Mouse (Mus musculus) ovary, adult 2 months (tissue): ENCODE data around the gene Dvl2. TPM values are rescaled to one million over a fixed set of nuclear protein-coding genes. Genes with fewer than 3 reads are reported as not detected.

ENCODE experiments used
- polyA plus RNA-seq: library from polyadenylated mRNA; depleted of rRNA; stranded (reverse); fragments of >200 nt; gene quantifications from 2 replicates; pipeline ENCODE4 v1.2.3, GENCODE M21; 2012; rRNA removed

Dvl2 gene
- polyA plus RNA-seq = 30.5 and 32.6 TPM in 2 replicates

DNA sequence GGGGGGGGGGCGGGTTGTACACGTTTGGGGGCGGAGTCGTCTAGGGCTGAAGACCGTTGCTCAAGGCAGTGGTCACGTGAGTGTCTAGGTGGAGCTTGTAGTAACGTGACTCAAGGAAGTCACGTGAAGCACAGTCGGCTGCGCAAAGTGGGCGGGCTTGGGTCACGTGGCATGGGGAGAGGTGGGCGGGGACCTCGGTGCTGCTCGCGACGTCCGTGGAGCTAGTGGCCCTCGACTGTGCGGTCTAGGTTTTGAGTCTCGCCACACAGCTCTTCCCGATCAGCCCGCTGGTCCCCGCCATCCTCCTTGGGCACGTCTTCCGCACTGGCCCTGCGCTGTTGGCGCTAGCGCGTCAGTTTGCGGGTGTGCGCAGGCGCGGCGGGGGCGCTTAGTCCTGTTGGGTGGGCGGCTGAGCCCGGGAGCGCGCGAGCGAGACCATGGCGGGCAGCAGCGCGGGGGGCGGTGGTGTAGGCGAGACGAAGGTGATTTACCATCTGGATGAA lies at the start of gene Dvl2:
TSS of gene Dvl2 (plus strand) at position 200 of the 503 bp plus-strand sequence.

GRCm38 (mm10) chr11:69964650-69965270 lies 35.6 kb upstream of the Dvl2 start, which contains the start of gene Cldn7:
Gene Cldn7, plus strand, starts transcription at chr11:69964779.

GRCm38 (mm10) chr11:69981141-69981762 lies 19.1 kb upstream of the Dvl2 start, which contains the start of gene Ctdnep1:
Gene Ctdnep1, plus strand, starts transcription at chr11:69981156.

DNA sequence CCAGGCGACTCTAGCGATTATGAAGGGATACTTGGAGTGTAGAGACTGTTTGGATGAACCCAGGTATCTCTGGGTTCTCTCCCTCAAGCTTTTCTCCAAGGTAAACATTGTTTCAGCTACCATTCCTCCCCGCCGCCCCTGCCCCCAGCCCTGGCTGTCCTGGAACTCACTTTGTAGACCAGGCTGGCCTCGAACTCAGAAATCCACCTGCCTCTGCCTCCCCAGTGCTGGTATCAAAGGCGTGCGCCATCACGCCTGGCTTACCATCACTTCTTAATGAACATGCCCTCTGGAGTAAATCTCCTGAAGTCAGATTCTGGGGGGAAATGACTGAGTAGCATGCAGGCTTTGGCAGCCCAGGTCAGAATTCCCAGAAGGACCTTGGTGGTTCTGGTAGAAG lies 18.2 kb upstream of the Dvl2 start, which contains the start of gene Elp5:
TSS of gene Elp5 (minus strand) at position 293 of the 400 bp plus-strand sequence.

DNA sequence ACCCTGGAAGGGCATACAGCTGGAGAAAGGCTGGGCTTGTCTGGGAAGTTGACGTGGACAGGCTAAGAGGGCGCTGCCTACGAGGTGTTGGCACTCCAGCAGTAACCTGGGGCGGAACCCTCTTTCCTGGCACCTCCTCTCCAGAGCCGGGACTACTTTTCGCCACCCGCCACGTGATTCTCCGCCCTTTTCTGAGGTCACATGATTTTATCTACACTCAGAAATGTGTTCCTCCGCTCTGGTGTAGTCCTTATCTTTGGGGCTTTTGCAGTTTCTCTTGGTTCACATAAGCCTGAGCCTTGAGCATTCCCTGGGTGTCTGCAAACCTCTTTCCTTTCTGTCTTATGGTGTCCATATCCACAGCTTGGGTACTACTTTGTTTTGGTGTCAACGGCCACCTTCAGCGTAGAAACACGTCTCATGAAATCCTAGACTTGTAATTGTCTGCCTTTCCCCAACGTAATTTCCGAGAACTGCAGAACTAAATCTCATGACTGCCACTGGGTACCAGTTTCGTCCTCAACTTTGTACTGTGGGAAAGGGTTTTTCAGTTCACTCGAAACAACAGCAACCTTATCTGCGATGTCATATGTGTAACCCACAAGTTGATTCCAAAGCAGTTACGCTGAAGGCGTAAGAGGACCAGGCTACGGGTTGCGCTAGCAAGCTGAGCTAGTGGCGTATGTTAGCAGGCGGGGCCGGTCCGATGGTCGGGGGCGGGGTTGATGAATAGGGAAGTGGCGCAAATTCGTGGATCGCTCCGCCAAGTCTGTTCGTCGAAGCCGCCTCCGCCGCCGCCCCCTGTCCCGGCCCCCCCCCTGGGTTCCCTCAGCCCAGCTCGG lies 9.3 kb upstream of the Dvl2 start, which contains the start of gene Gabarap:
TSS of gene Gabarap (plus strand) at position 294 of the 842 bp plus-strand sequence.

GRCm38 (mm10) chr11:69995391-69995960 lies 4.9 kb upstream of the Dvl2 start, which contains the start of gene Phf23:
Gene Phf23, plus strand, starts transcription at chr11:69995777.

GRCm38 (mm10) chr11:70014880-70015558 lies 14.6 kb downstream of the Dvl2 start, which contains the start of gene Acadvl:
Gene Acadvl, minus strand, starts transcription at chr11:70015411.

GRCm38 (mm10) chr11:70016669-70017068 lies 16.3 kb downstream of the Dvl2 start, which contains the start of gene Dlg4:
Gene Dlg4, plus strand, starts transcription at chr11:70016942.

DNA sequence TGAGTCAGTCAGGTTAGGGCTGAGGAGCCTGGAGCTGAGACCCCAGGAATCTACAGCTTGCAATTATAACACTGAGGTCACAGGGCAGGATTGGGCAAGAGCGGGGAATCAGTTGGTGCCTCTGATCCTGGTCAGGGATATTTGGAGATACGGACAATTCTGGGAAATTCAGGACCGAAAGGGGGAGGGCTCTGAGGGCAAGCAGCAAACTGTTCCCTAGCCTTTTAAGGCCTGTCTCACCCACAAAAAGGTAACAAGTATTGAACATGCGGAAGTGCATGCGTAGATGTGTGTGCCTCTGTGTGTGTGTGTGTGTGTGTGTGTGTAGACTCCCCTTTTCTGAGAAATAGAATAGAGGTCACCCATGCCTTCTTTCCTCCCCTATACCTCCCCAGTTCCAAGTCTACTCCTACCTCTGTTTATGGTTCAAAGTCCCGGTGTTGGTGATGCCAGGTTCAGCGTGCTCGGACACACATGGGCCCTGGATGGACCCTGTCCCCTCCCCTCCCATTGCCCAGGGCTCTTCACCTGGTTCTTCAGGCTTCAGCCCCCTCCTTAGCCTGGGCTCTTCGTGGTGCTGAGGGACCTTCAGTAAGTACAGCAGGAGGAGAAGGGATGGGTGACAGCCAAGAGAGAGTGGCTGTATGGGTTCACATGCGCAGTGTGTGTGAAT lies 53.6 kb downstream of the Dvl2 start, which contains the start of gene Asgr1:
TSS of gene Asgr1 (plus strand) at position 188 of the 673 bp plus-strand sequence.

Other genes with a start within 250 kb of the Dvl2 start
- gene Polr2a, start 242.0 kb upstream of the Dvl2 start, polyA plus RNA-seq = 17.8 and 29.7 TPM in 2 replicates
- gene Slc35g3, start 238.6 kb upstream of the Dvl2 start, polyA plus RNA-seq = 1.3 and 1.5 TPM in 2 replicates
- gene Zbtb4, start 234.7 kb upstream of the Dvl2 start, polyA plus RNA-seq = 48.6 and 69.0 TPM in 2 replicates
- 9.5 and 12.9 TPM in 2 replicates for gene Chrnb1, start 204.7 kb upstream of the Dvl2 start, polyA plus RNA-seq
- gene Fgf11, start 198.7 kb upstream of the Dvl2 start, polyA plus RNA-seq = 7.8 and 8.5 TPM in 2 replicates
- gene Tmem102, start 195.0 kb upstream of the Dvl2 start, polyA plus RNA-seq = 7.3 and 9.6 TPM in 2 replicates
- not detected in 2 replicates for gene Gm39566, start 185.3 kb upstream of the Dvl2 start, polyA plus RNA-seq
- gene Spem2, start 182.1 kb upstream of the Dvl2 start, polyA plus RNA-seq = not detected in 2 replicates
- 0.26 and 0.50 TPM in 2 replicates for gene Spem1, start 178.4 kb upstream of the Dvl2 start, polyA plus RNA-seq
- 79.8 and 101 TPM in 2 replicates for gene Nlgn2, start 162.8 kb upstream of the Dvl2 start, polyA plus RNA-seq
- 120 and 177 TPM in 2 replicates for gene Tmem256, start 162.1 kb upstream of the Dvl2 start, polyA plus RNA-seq
- gene Plscr3, start 154.2 kb upstream of the Dvl2 start, polyA plus RNA-seq = 145 and 168 TPM in 2 replicates
- 5.2 and 6.0 TPM in 2 replicates for gene Tnk1, start 141.9 kb upstream of the Dvl2 start, polyA plus RNA-seq
- gene Tmem95, start 122.6 kb upstream of the Dvl2 start, polyA plus RNA-seq = not detected in 2 replicates
- gene Kctd11, start 119.2 kb upstream of the Dvl2 start, polyA plus RNA-seq = 9.6 and 10.4 TPM in 2 replicates
- gene Acap1, start 105.1 kb upstream of the Dvl2 start, polyA plus RNA-seq = 1.4 and 1.8 TPM in 2 replicates
- gene 2810408A11Rik, start 99.6 kb upstream of the Dvl2 start, polyA plus RNA-seq = 1.5 TPM in 2 replicates
- gene Neurl4, start 99.5 kb upstream of the Dvl2 start, polyA plus RNA-seq = 67.0 and 76.7 TPM in 2 replicates
- gene Gps2, start 86.7 kb upstream of the Dvl2 start, polyA plus RNA-seq = 83.1 and 141 TPM in 2 replicates
- gene Eif5a, start 78.6 kb upstream of the Dvl2 start, polyA plus RNA-seq = 359 and 447 TPM in 2 replicates
- gene Ybx2, start 64.8 kb upstream of the Dvl2 start, polyA plus RNA-seq = 21.2 and 30.0 TPM in 2 replicates
- gene Slc2a4, start 52.4 kb upstream of the Dvl2 start, polyA plus RNA-seq = 51.0 and 53.2 TPM in 2 replicates
- 32.6 and 38.7 TPM in 2 replicates for gene Cldn7, start 35.8 kb upstream of the Dvl2 start, polyA plus RNA-seq
- gene Ctdnep1, start 19.4 kb upstream of the Dvl2 start, polyA plus RNA-seq = 99.3 and 120 TPM in 2 replicates
- 60.0 and 74.1 TPM in 2 replicates for gene Elp5, start 18.1 kb upstream of the Dvl2 start, polyA plus RNA-seq
- 406 and 430 TPM in 2 replicates for gene Gabarap, start 9.5 kb upstream of the Dvl2 start, polyA plus RNA-seq
- 18.6 and 19.8 TPM in 2 replicates for gene Phf23, start 4.8 kb upstream of the Dvl2 start, polyA plus RNA-seq
- 70.9 and 79.8 TPM in 2 replicates for gene Acadvl, start 14.8 kb downstream of the Dvl2 start, polyA plus RNA-seq
- gene Dlg4, start 16.3 kb downstream of the Dvl2 start, polyA plus RNA-seq = 35.0 and 35.2 TPM in 2 replicates
- 4.9 and 5.0 TPM in 2 replicates for gene Asgr1, start 53.5 kb downstream of the Dvl2 start, polyA plus RNA-seq
- 2.4 and 2.6 TPM in 2 replicates for gene Asgr2, start 92.0 kb downstream of the Dvl2 start, polyA plus RNA-seq
- gene Mgl2, start 129.7 kb downstream of the Dvl2 start, polyA plus RNA-seq = 6.0 and 6.3 TPM in 2 replicates
- 6.2 and 8.4 TPM in 2 replicates for gene Clec10a, start 155.6 kb downstream of the Dvl2 start, polyA plus RNA-seq
- 33.1 and 52.2 TPM in 2 replicates for gene Slc16a11, start 212.2 kb downstream of the Dvl2 start, polyA plus RNA-seq
- gene Slc16a13, start 220.5 kb downstream of the Dvl2 start, polyA plus RNA-seq = 13.6 and 14.5 TPM in 2 replicates
- gene Bcl6b, start 229.2 kb downstream of the Dvl2 start, polyA plus RNA-seq = 7.9 and 11.3 TPM in 2 replicates
- 74.4 and 91.7 TPM in 2 replicates for gene 0610010K14Rik, start 237.3 kb downstream of the Dvl2 start, polyA plus RNA-seq
- 7.1 and 9.5 TPM in 2 replicates for gene Gm21988, start 239.2 kb downstream of the Dvl2 start, polyA plus RNA-seq
- 168 and 203 TPM in 2 replicates for gene Rnasek, start 239.2 kb downstream of the Dvl2 start, polyA plus RNA-seq